Mouse (Mus musculus) layer of hippocampus, adult 9-11 months (tissue): ENCODE measurements at regions not wholly inside any gene's neighbourhood (a gene's known extent, or its start where the extent isn't known, plus 50 kb on each side); places are given as distances from the start of the nearest gene placed in this dataset.
A peak's percentile ranks its signal among the peaks of the same experiment; 100 is the strongest.

Experiments
- DNase-seq: peaks from one replicate; pipeline ENCODE4 v3.0.0; 2022

GRCm38 (mm10) chr13:7691232-7691631, 511.4 kb upstream of the Adarb2 start:
- DNase-seq, result no peak

GRCm38 (mm10) chr13:7697647-7698365, 504.9 kb upstream of the Adarb2 start:
- DNase-seq, result no peak

GRCm38 (mm10) chr13:7721558-7721957, 481.1 kb upstream of the Adarb2 start:
- DNase-seq, result no peak

GRCm38 (mm10) chr13:7749688-7750087, 453.0 kb upstream of the Adarb2 start:
- peak; percentile 24 for DNase-seq

GRCm38 (mm10) chr13:7785252-7785651, 417.4 kb upstream of the Adarb2 start:
- peak; percentile 3 for DNase-seq

- DNase-seq, result no peak
These were observed 412.6 kb upstream of the Adarb2 start for GRCm38 (mm10) chr13:7790069-7790468.
